Mouse (Mus musculus): ENCODE results near the gene Il22. TPM values are rescaled to one million over a fixed set of nuclear protein-coding genes. Genes with fewer than 3 reads are reported as not detected.
A peak's percentile ranks its signal among the peaks of the same experiment; 100 is the strongest.
"Not testable (repeated sequence)": the region's sequence is repeated elsewhere in the genome, so short reads cannot be mapped to it uniquely, and the experiment has no call there.

The Il22 gene
- polyA plus RNA-seq (2014; fragmentation: Nextera tagmentation; extraction: Ambion mirVana) = not detected in 2 replicates

DNA sequence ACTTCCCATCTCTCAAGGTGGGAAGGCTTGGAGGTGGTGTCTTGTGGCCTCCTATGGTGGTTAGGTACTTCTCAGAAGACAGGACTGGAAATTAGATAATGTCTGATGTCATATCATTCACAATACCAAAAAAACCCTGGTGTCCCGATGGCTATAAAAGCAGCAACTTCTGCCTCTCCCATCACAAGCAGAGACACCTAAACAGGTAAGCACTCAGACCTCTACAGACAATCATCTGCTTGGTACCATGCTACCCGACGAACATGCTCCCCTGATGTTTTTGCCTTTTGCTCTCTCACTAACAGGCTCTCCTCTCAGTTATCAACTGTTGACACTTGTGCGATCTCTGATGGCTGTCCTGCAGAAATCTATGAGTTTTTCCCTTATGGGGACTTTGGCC is at the start of gene Il22:
TSS of gene Il22 (plus strand) at position 301 of the 400 bp plus-strand sequence.
- ATAC-seq (ENCODE audit: low FRiP score, low TSS enrichment) = no peak
- Histone ChIP-seq H3K36me3 (ENCODE audit: control insufficient read depth, insufficient read depth, low read length) (no peaks in the 10 kb centered on the region), H3K4me1 (ENCODE audit: control insufficient read depth, insufficient read depth, low read length) (no peaks in the 10 kb centered on the region), H3K9me3 (ENCODE audit: control insufficient read depth, low read length) (no peaks in the 10 kb centered on the region), H3K4me3 (ENCODE audit: low read length) (no peak within 1 kb of the TSS), H3K27me3 (ENCODE audit: control insufficient read depth, insufficient read depth, low read length) (no peaks in the 10 kb centered on the region), H3K4me2 (replicated peaks; ENCODE audit: low read depth, low read length) (no peak within 1 kb of the TSS), H3K27ac (ENCODE audit: low read depth, low read length) (no peak within 1 kb of the TSS), H3K9ac (ENCODE audit: low read depth, low read length) (no peak within 1 kb of the TSS)
- 96% methylated on average over 4 of the region's 4 CpGs for WGBS

DNA sequence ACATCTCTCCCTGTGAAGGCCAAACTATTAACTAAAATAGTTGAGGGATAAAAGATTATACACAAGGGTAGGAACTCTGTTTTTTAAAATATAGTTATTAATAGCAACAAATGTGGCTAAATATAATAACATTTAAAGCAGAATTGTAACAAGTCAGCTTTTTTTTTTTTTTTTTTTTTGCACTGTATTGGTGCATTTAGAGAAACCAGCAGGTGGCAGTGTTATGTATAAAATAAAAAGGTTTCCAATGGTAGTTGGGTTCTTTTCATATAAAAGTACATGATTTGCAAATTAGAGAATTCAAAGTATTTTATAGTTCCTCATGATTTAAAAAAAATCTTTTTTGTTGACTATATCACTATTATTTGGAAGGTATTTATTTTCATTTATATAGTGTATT is 48.8 kb upstream of the Il22 start:
- Histone ChIP-seq H3K36me3 (ENCODE audit: control insufficient read depth, insufficient read depth, low read length) (peaks cover 35% of the 10 kb centered on the region), H3K4me2 (replicated peaks; ENCODE audit: low read depth, low read length) (no peak overlapping the region), H3K9ac (ENCODE audit: low read depth, low read length) (no peak overlapping the region), H3K4me1 (ENCODE audit: control insufficient read depth, insufficient read depth, low read length) (no peaks in the 10 kb centered on the region), H3K27ac (ENCODE audit: low read depth, low read length) (no peak overlapping the region), H3K27me3 (ENCODE audit: control insufficient read depth, insufficient read depth, low read length) (no peaks in the 10 kb centered on the region), H3K9me3 (ENCODE audit: control insufficient read depth, low read length) (no peaks in the 10 kb centered on the region), H3K4me3 (ENCODE audit: low read length) (no peak overlapping the region)
- no peak for ATAC-seq (ENCODE audit: low FRiP score, low TSS enrichment)

DNA sequence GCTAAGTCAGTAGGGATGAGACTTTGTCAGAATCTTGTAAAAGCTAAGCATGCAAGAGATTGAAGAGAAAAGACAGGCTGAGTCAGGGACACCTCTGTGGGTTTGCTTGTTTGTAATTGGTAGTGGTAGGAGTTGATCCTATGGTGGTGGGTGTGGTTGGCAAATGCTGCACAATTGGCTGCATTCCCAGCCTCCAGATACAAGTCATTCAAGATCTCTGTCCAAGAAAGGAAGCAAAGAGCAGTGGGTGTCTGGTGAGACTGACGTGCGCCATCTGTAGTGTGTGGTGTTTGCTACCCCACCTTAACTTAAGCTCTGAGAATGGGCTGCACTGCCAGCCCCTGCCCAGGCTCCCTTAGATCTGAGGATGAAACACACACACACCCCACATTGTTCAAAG is 43.6 kb upstream of the Il22 start:
- no peak overlapping the region for H3K4me2 ChIP-seq (replicated peaks; ENCODE audit: low read depth, low read length)
- H3K9ac ChIP-seq (ENCODE audit: low read depth, low read length) = no peak overlapping the region
- peaks cover 53% of the 10 kb centered on the region for H3K36me3 ChIP-seq (ENCODE audit: control insufficient read depth, insufficient read depth, low read length)
- no peaks in the 10 kb centered on the region for H3K9me3 ChIP-seq (ENCODE audit: control insufficient read depth, low read length)
- H3K27ac ChIP-seq (ENCODE audit: low read depth, low read length) = no peak overlapping the region
- no peak for ATAC-seq (ENCODE audit: low FRiP score, low TSS enrichment)
- no peaks in the 10 kb centered on the region for H3K4me1 ChIP-seq (ENCODE audit: control insufficient read depth, insufficient read depth, low read length)
- H3K4me3 ChIP-seq (ENCODE audit: low read length) = no peak overlapping the region
- no peaks in the 10 kb centered on the region for H3K27me3 ChIP-seq (ENCODE audit: control insufficient read depth, insufficient read depth, low read length)
- WGBS = 93% methylated on average over 2 of the region's 2 CpGs

GRCm38 (mm10) chr10:118169212-118169611 is 35.5 kb upstream of the Il22 start:
- Histone ChIP-seq H3K4me1 (ENCODE audit: control insufficient read depth, insufficient read depth, low read length) (no peaks in the 10 kb centered on the region), H3K27me3 (ENCODE audit: control insufficient read depth, insufficient read depth, low read length) (no peaks in the 10 kb centered on the region), H3K36me3 (ENCODE audit: control insufficient read depth, insufficient read depth, low read length) (peaks cover 22% of the 10 kb centered on the region), H3K9ac (ENCODE audit: low read depth, low read length) (no peak overlapping the region), H3K4me3 (ENCODE audit: low read length) (no peak overlapping the region), H3K27ac (ENCODE audit: low read depth, low read length) (no peak overlapping the region), H3K9me3 (ENCODE audit: control insufficient read depth, low read length) (no peaks in the 10 kb centered on the region), H3K4me2 (replicated peaks; ENCODE audit: low read depth, low read length) (no peak overlapping the region)
- no peak for ATAC-seq (ENCODE audit: low FRiP score, low TSS enrichment)
- 61% methylated on average over 12 of the region's 12 CpGs for WGBS

GRCm38 (mm10) chr10:118172416-118172815 is 32.3 kb upstream of the Il22 start:
- Histone ChIP-seq H3K9ac (ENCODE audit: low read depth, low read length) (no peak overlapping the region), H3K36me3 (ENCODE audit: control insufficient read depth, insufficient read depth, low read length) (peaks cover 6% of the 10 kb centered on the region; the same call in 1 of the 2 replicates), H3K27ac (ENCODE audit: low read depth, low read length) (no peak overlapping the region), H3K4me1 (ENCODE audit: control insufficient read depth, insufficient read depth, low read length) (no peaks in the 10 kb centered on the region), H3K9me3 (ENCODE audit: control insufficient read depth, low read length) (no peaks in the 10 kb centered on the region), H3K4me2 (replicated peaks; ENCODE audit: low read depth, low read length) (no peak overlapping the region), H3K27me3 (ENCODE audit: control insufficient read depth, insufficient read depth, low read length) (no peaks in the 10 kb centered on the region), H3K4me3 (ENCODE audit: low read length) (no peak overlapping the region)
- WGBS = 61% methylated on average over 8 of the region's 8 CpGs
- ATAC-seq (ENCODE audit: low FRiP score, low TSS enrichment) = no peak

DNA sequence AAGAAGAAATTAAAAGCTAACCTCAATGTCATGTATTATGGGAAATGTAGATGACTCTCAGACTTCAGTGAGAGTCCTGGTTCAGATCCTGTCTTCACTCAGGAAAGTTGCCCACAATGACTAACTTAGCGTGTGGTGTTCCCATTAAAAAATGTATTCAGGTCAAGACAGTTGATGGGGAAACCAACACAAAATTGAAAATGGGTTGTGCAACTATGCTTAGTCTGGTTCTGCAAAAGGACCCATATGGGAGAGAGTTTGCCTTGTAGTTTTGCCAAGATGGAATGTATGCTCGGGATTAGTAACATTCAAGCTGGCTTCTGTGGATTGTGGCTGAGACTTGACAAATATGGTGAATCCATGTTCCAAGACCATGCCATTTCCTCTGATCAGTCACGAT is 31.9 kb upstream of the Il22 start:
- Histone ChIP-seq H3K4me2 (replicated peaks; ENCODE audit: low read depth, low read length) (no peak overlapping the region), H3K27me3 (ENCODE audit: control insufficient read depth, insufficient read depth, low read length) (no peaks in the 10 kb centered on the region), H3K9me3 (ENCODE audit: control insufficient read depth, low read length) (no peaks in the 10 kb centered on the region), H3K9ac (ENCODE audit: low read depth, low read length) (no peak overlapping the region), H3K36me3 (ENCODE audit: control insufficient read depth, insufficient read depth, low read length) (peaks cover 5% of the 10 kb centered on the region; the same call in 1 of the 2 replicates), H3K27ac (ENCODE audit: low read depth, low read length) (no peak overlapping the region), H3K4me3 (ENCODE audit: low read length) (no peak overlapping the region), H3K4me1 (ENCODE audit: control insufficient read depth, insufficient read depth, low read length) (no peaks in the 10 kb centered on the region)
- 88% methylated on average over 3 of the region's 3 CpGs for WGBS
- ATAC-seq (ENCODE audit: low FRiP score, low TSS enrichment) = no peak

- not testable (repeated sequence) for H3K4me3 ChIP-seq (ENCODE audit: low read length); ATAC-seq (ENCODE audit: low FRiP score, low TSS enrichment); H3K27me3 ChIP-seq (ENCODE audit: control insufficient read depth, insufficient read depth, low read length); H3K36me3 ChIP-seq (ENCODE audit: control insufficient read depth, insufficient read depth, low read length); H3K9ac ChIP-seq (ENCODE audit: low read depth, low read length); H3K4me1 ChIP-seq (ENCODE audit: control insufficient read depth, insufficient read depth, low read length); H3K9me3 ChIP-seq (ENCODE audit: control insufficient read depth, low read length); H3K4me2 ChIP-seq (replicated peaks; ENCODE audit: low read depth, low read length); H3K27ac ChIP-seq (ENCODE audit: low read depth, low read length)
- 91% methylated on average over 4 of the region's 4 CpGs for WGBS
Measured at GRCm38 (mm10) chr10:118175542-118175941, 29.2 kb upstream of the Il22 start.

GRCm38 (mm10) chr10:118178735-118179151 is 26.0 kb upstream of the Il22 start:
- Histone ChIP-seq H3K27ac (ENCODE audit: low read depth, low read length) (no peak overlapping the region), H3K4me1 (ENCODE audit: control insufficient read depth, insufficient read depth, low read length) (no peaks in the 10 kb centered on the region), H3K9me3 (ENCODE audit: control insufficient read depth, low read length) (no peaks in the 10 kb centered on the region), H3K36me3 (ENCODE audit: control insufficient read depth, insufficient read depth, low read length) (no peaks in the 10 kb centered on the region), H3K27me3 (ENCODE audit: control insufficient read depth, insufficient read depth, low read length) (no peaks in the 10 kb centered on the region), H3K4me3 (ENCODE audit: low read length) (no peak overlapping the region), H3K9ac (ENCODE audit: low read depth, low read length) (no peak overlapping the region), H3K4me2 (replicated peaks; ENCODE audit: low read depth, low read length) (no peak overlapping the region)
- no peak for ATAC-seq (ENCODE audit: low FRiP score, low TSS enrichment)
- 84% methylated on average over 10 of the region's 10 CpGs for WGBS

DNA sequence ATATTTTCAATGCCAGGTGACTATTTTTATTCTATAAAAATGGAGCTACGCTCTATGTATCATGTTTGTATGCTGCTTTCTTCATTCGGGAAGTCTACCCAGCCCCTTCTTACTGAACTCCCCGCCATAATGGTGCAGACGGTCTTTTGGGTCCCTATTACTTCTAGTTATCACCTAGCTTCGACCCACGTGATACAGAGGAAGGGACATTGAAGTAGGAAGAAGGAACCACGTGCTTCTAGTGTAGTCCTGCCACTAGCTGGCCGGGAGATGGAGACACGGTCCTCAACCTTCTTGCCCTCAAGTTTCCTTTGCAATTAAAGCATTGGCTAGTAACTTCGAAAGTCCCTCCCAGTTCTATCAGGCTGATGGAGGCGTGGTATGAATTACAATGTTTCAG is 25.5 kb upstream of the Il22 start:
- WGBS = 85% methylated on average over 11 of the region's 11 CpGs
- Histone ChIP-seq H3K36me3 (ENCODE audit: control insufficient read depth, insufficient read depth, low read length) (no peaks in the 10 kb centered on the region), H3K4me2 (replicated peaks; ENCODE audit: low read depth, low read length) (no peak overlapping the region), H3K4me3 (ENCODE audit: low read length) (no peak overlapping the region), H3K27me3 (ENCODE audit: control insufficient read depth, insufficient read depth, low read length) (no peaks in the 10 kb centered on the region), H3K9ac (ENCODE audit: low read depth, low read length) (no peak overlapping the region), H3K27ac (ENCODE audit: low read depth, low read length) (no peak overlapping the region), H3K9me3 (ENCODE audit: control insufficient read depth, low read length) (no peaks in the 10 kb centered on the region), H3K4me1 (ENCODE audit: control insufficient read depth, insufficient read depth, low read length) (no peaks in the 10 kb centered on the region)
- ATAC-seq (ENCODE audit: low FRiP score, low TSS enrichment) = no peak

DNA sequence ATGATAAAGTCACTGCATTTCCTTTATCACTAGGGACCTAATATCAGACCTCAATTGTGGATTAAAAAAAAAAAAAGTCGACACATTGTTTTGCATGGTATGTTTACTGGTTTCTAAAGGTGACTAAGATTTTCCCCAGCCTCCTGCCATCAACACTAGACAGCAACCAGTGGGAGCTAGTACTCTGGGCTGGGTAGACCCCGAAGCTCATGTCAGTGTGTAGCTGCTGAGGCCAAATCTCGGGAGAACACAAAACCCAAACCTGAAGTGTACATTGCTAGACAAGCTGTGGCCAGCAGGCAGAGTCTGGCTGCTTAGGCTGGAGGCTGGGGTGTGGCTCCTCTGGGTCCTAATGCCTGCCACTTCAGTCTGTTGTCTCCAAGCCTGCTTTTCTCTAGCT is 9.6 kb upstream of the Il22 start:
- not testable (repeated sequence) for H3K27me3 ChIP-seq (ENCODE audit: control insufficient read depth, insufficient read depth, low read length); H3K27ac ChIP-seq (ENCODE audit: low read depth, low read length); H3K9me3 ChIP-seq (ENCODE audit: control insufficient read depth, low read length); H3K4me1 ChIP-seq (ENCODE audit: control insufficient read depth, insufficient read depth, low read length); H3K9ac ChIP-seq (ENCODE audit: low read depth, low read length); H3K4me3 ChIP-seq (ENCODE audit: low read length); H3K36me3 ChIP-seq (ENCODE audit: control insufficient read depth, insufficient read depth, low read length); H3K4me2 ChIP-seq (replicated peaks; ENCODE audit: low read depth, low read length)
- WGBS = 35% methylated on average over 3 of the region's 3 CpGs
- ATAC-seq (ENCODE audit: low FRiP score, low TSS enrichment) = peak; percentile 60; the same call in 1 of the 2 replicates
